Mouse (Mus musculus): ENCODE results near the gene Kcnma1. TPM values are rescaled to one million over a fixed set of nuclear protein-coding genes. Genes with fewer than 3 reads are reported as not detected.

Gene Kcnma1
- polyA plus RNA-seq, 2 experiments, result 5.4 to 8.5 TPM

DNA sequence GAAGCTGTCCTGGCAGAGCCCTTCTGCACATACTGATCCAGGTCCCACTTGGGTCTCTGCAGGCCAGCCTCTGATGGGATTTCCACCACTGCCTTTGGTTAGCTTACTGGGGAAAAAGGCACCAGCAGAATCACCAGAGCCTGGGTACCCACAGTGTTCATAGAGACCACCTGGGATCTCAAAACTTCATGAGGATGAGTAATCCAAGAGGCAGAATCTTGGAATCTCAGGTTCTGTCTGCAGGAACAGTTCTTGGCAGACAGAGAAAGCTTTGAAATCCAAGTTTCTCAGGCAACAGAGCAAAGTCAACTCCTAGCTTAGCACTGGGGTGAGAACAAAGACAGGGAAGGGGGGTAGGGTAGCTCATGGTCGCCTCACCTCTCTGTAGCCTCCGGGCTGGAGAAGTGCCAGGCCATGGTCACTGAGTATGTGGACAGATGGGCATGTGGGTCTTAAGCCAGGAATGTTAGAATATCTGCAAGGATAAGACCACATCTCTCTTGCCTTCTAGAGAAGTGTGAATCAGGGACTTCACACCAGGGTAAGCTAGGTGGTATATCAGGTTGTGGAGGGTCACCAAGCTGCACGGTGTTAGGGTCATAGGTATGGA lies 185.5 kb downstream of the Kcnma1 start:
- H3K4me1 ChIP-seq (ENCODE audit: control insufficient read depth, insufficient read depth, low read length), result no peaks in the 10 kb centered on the region
- ATAC-seq (ENCODE audit: low FRiP score, low read depth) (no peak), DNase-seq (ENCODE audit: low spot score) (no peak)
- no peak overlapping the region for H3K4me3 ChIP-seq (replicated peaks; ENCODE audit: low read length)
- no peaks in the 10 kb centered on the region for H3K9me3 ChIP-seq (ENCODE audit: control insufficient read depth, low read length)
- H3K27me3 ChIP-seq (ENCODE audit: control insufficient read depth, insufficient read depth, low read length), result no peaks in the 10 kb centered on the region
- H3K27ac ChIP-seq (replicated peaks; ENCODE audit: low read depth, low read length), result no peak overlapping the region
- no peaks in the 10 kb centered on the region for H3K36me3 ChIP-seq (ENCODE audit: control insufficient read depth, insufficient read depth, low read length)
- no peak for TF ChIP-seq POLR2A (IDR thresholded peaks at IDR 0.05; ENCODE audit: borderline replicate concordance, extremely low read depth, insufficient read depth, insufficient read length)
- no peak overlapping the region for H3K9ac ChIP-seq (ENCODE audit: low read depth, low read length, severe bottlenecking)
- no peak overlapping the region for H3K4me2 ChIP-seq (replicated peaks; ENCODE audit: low read depth, low read length, severe bottlenecking)
- 89% methylated on average over 3 of the region's 3 CpGs for WGBS

DNA sequence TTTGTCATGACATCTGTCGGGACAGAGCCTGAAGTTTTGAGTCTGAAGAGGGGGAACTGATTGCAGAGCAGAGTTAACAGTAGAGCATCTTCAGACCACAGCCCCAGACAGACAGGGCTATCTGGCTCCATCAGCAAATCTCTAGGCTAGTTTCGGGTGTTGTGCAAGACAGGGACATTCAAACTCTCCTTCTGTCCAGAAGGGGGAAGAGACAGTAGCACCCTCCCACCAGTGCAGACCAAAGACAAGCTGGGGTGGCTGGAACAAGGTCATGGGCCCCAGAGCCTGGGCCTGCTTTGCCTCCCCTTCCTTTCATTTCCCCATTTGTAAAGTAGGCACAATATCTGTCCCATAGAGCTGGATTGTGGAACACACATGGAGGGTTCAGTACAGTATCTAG lies 189.4 kb downstream of the Kcnma1 start:
- no peak overlapping the region for H3K4me2 ChIP-seq (replicated peaks; ENCODE audit: low read depth, low read length, severe bottlenecking)
- no peaks in the 10 kb centered on the region for H3K9me3 ChIP-seq (ENCODE audit: control insufficient read depth, low read length)
- WGBS, result 64% methylated on average over 2 of the region's 2 CpGs
- DNase-seq (ENCODE audit: low spot score), result no peak
- no peaks in the 10 kb centered on the region for H3K27me3 ChIP-seq (ENCODE audit: control insufficient read depth, insufficient read depth, low read length)
- no peak overlapping the region for H3K4me3 ChIP-seq (replicated peaks; ENCODE audit: low read length)
- ATAC-seq (ENCODE audit: low FRiP score, low read depth), result no peak
- TF ChIP-seq POLR2A (IDR thresholded peaks at IDR 0.05; ENCODE audit: borderline replicate concordance, extremely low read depth, insufficient read depth, insufficient read length), result no peak
- H3K36me3 ChIP-seq (ENCODE audit: control insufficient read depth, insufficient read depth, low read length), result no peaks in the 10 kb centered on the region
- H3K4me1 ChIP-seq (ENCODE audit: control insufficient read depth, insufficient read depth, low read length), result no peaks in the 10 kb centered on the region
- H3K27ac ChIP-seq (replicated peaks; ENCODE audit: low read depth, low read length), result no peak overlapping the region
- no peak overlapping the region for H3K9ac ChIP-seq (ENCODE audit: low read depth, low read length, severe bottlenecking)

DNA sequence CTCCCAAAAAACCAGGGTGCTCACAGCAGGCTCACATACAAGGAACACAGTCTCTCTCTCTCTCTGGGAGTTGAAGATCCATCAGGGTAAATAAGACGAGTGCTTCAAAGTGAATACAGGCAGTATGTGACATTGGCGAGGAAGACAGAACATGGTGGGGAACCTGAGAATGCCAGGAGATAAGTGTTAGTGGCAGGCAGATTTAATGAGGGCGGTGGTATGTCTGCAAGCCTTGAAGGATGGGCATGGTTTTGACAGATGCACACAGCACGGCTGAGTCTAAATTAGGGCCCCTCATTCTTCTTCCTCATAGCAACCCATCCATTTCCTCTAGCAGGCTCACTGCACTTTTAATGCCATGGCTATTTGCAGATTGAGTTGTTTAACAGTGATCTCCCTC lies 190.0 kb downstream of the Kcnma1 start:
- Histone ChIP-seq H3K4me3 (replicated peaks; ENCODE audit: low read length) (no peak overlapping the region), H3K9ac (ENCODE audit: low read depth, low read length, severe bottlenecking) (no peak overlapping the region), H3K27ac (replicated peaks; ENCODE audit: low read depth, low read length) (no peak overlapping the region), H3K9me3 (ENCODE audit: control insufficient read depth, low read length) (no peaks in the 10 kb centered on the region), H3K4me2 (replicated peaks; ENCODE audit: low read depth, low read length, severe bottlenecking) (no peak overlapping the region), H3K4me1 (ENCODE audit: control insufficient read depth, insufficient read depth, low read length) (no peaks in the 10 kb centered on the region), H3K36me3 (ENCODE audit: control insufficient read depth, insufficient read depth, low read length) (no peaks in the 10 kb centered on the region), H3K27me3 (ENCODE audit: control insufficient read depth, insufficient read depth, low read length) (no peaks in the 10 kb centered on the region)
- DNase-seq (ENCODE audit: low spot score) (no peak), ATAC-seq (ENCODE audit: low FRiP score, low read depth) (no peak)
- 65% methylated on average over 4 of the region's 4 CpGs for whole genome bisulfite sequencing
- TF ChIP-seq POLR2A (IDR thresholded peaks at IDR 0.05; ENCODE audit: borderline replicate concordance, extremely low read depth, insufficient read depth, insufficient read length), result no peak

DNA sequence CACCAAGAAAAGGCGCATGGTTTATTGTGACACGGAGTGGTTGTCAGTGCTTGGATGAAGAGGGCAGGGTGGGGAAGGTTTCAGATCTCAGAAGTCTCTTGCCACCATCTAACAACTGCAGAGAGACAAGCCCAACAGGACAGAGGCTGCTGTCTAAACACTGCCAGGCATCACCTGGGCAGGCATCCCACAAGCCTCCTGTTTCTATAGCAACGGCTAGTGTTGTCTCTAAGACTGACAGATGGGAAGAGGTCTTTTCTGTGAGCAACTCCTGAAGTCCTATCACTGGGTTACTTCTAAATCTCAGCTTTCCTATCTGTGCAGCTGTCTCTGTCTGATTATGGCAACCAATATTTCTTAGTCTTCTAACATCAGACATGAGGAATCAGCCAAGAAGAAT lies 196.7 kb downstream of the Kcnma1 start:
- ATAC-seq (ENCODE audit: low FRiP score, low read depth) (no peak), DNase-seq (ENCODE audit: low spot score) (no peak)
- Histone ChIP-seq H3K4me1 (ENCODE audit: control insufficient read depth, insufficient read depth, low read length) (no peaks in the 10 kb centered on the region), H3K4me2 (replicated peaks; ENCODE audit: low read depth, low read length, severe bottlenecking) (no peak overlapping the region), H3K27me3 (ENCODE audit: control insufficient read depth, insufficient read depth, low read length) (no peaks in the 10 kb centered on the region), H3K27ac (replicated peaks; ENCODE audit: low read depth, low read length) (no peak overlapping the region), H3K9ac (ENCODE audit: low read depth, low read length, severe bottlenecking) (no peak overlapping the region), H3K9me3 (ENCODE audit: control insufficient read depth, low read length) (no peaks in the 10 kb centered on the region), H3K36me3 (ENCODE audit: control insufficient read depth, insufficient read depth, low read length) (no peaks in the 10 kb centered on the region), H3K4me3 (replicated peaks; ENCODE audit: low read length) (no peak overlapping the region)
- 92% methylated on average over 3 of the region's 3 CpGs for WGBS
- TF ChIP-seq POLR2A (IDR thresholded peaks at IDR 0.05; ENCODE audit: borderline replicate concordance, extremely low read depth, insufficient read depth, insufficient read length), result no peak

DNA sequence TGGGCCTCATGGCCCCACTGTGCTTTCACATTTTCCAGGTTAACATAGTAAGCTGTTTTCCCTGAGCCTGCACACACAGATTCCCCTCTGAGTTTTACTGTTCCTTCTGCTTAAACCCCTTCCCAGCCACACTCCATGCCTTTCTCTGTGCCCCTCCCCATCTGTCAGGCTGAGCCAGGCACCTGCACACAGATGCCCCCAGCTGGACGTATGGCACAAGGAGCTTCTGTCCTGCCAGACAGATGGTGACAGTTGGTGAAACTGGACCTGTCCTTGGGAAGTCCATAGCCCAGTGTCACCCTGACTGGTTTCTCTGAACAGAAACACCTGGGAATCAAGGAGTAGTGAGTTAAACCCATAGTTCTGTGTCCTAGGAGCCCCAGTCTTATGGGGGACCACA lies 204.2 kb downstream of the Kcnma1 start:
- WGBS, result 24% methylated on average over 1 of the region's 1 CpGs

More for the DNA sequence above, 204.2 kb downstream of the Kcnma1 start:
- Histone ChIP-seq H3K36me3 (ENCODE audit: control insufficient read depth, insufficient read depth, low read length) (no peaks in the 10 kb centered on the region), H3K27ac (replicated peaks; ENCODE audit: low read depth, low read length) (no peak overlapping the region), H3K9ac (ENCODE audit: low read depth, low read length, severe bottlenecking) (no peak overlapping the region), H3K4me1 (ENCODE audit: control insufficient read depth, insufficient read depth, low read length) (0 out of 2 replicates have a peak, but pooled peaks cover 4% of the 10 kb centered on the region), H3K9me3 (ENCODE audit: control insufficient read depth, low read length) (no peaks in the 10 kb centered on the region), H3K4me2 (replicated peaks; ENCODE audit: low read depth, low read length, severe bottlenecking) (no peak overlapping the region), H3K4me3 (replicated peaks; ENCODE audit: low read length) (no peak overlapping the region), H3K27me3 (ENCODE audit: control insufficient read depth, insufficient read depth, low read length) (no peaks in the 10 kb centered on the region)
- DNase-seq (ENCODE audit: low spot score) (no peak), ATAC-seq (ENCODE audit: low FRiP score, low read depth) (no peak)
- TF ChIP-seq POLR2A (IDR thresholded peaks at IDR 0.05; ENCODE audit: borderline replicate concordance, extremely low read depth, insufficient read depth, insufficient read length), result no peak

All from limb, embryonic 14.5 days (tissue).